Mouse (Mus musculus): ENCODE results near the gene Cd47. TPM values are rescaled to one million over a fixed set of nuclear protein-coding genes. Genes with fewer than 3 reads are reported as not detected.

The Cd47 gene
- polyA plus RNA-seq, 1 experiment from 2014 or later: 286 TPM

- Histone ChIP-seq H3K27ac (ENCODE audit: low read length) (no peak overlapping the region), H3K4me2 (ENCODE audit: low read depth, low read length) (no peak overlapping the region), H3K9ac (ENCODE audit: low read depth, low read length) (no peak overlapping the region), H3K36me3 (ENCODE audit: control insufficient read depth, insufficient read depth) (no peaks in the 10 kb centered on the region), H3K4me1 (ENCODE audit: control insufficient read depth, low read depth, low read length) (peaks cover 3% of the 10 kb centered on the region; the same call in 1 of the 2 replicates), H3K4me3 (ENCODE audit: low read depth, low read length) (no peak overlapping the region), H3K9me3 (replicated peaks; ENCODE audit: control insufficient read depth, low read length) (no peaks in the 10 kb centered on the region), H3K27me3 (ENCODE audit: control insufficient read depth, insufficient read depth, low read depth, low read length) (no peaks in the 10 kb centered on the region)
- no peak for ATAC-seq (ENCODE audit: low read depth)
- 81% methylated on average over 5 of the region's 5 CpGs for WGBS (ENCODE audit: insufficient replicate concordance)
These were observed 158.6 kb downstream of the Cd47 start for GRCm38 (mm10) chr16:49958900-49959436.

- 44% methylated on average over 3 of the region's 3 CpGs for WGBS (ENCODE audit: insufficient replicate concordance)
- Histone ChIP-seq H3K9me3 (replicated peaks; ENCODE audit: control insufficient read depth, low read length) (no peaks in the 10 kb centered on the region), H3K27ac (ENCODE audit: low read length) (no peak overlapping the region)
These were observed 162.0 kb downstream of the Cd47 start for GRCm38 (mm10) chr16:49962305-49962704.

GRCm38 (mm10) chr16:49964321-49964986, 164.1 kb downstream of the Cd47 start:
- no peaks in the 10 kb centered on the region for H3K9me3 ChIP-seq (replicated peaks; ENCODE audit: control insufficient read depth, low read length)
- no peak overlapping the region for H3K27ac ChIP-seq (ENCODE audit: low read length)
- WGBS (ENCODE audit: insufficient replicate concordance): 39% methylated on average over 7 of the region's 7 CpGs
- H3K36me3 ChIP-seq (ENCODE audit: control insufficient read depth, insufficient read depth): no peaks in the 10 kb centered on the region
- no peak overlapping the region for H3K4me3 ChIP-seq (ENCODE audit: low read depth, low read length)
- H3K4me1 ChIP-seq (ENCODE audit: control insufficient read depth, low read depth, low read length): peaks cover 9% of the 10 kb centered on the region
- no peak overlapping the region for H3K9ac ChIP-seq (ENCODE audit: low read depth, low read length)
- no peak overlapping the region for H3K4me2 ChIP-seq (ENCODE audit: low read depth, low read length)
- no peaks in the 10 kb centered on the region for H3K27me3 ChIP-seq (ENCODE audit: control insufficient read depth, insufficient read depth, low read depth, low read length)
- ATAC-seq (ENCODE audit: low read depth): no peak

More at GRCm38 (mm10) chr16:49962305-49962704, 162.0 kb downstream of the Cd47 start:
- Histone ChIP-seq H3K4me3 (ENCODE audit: low read depth, low read length) (no peak overlapping the region), H3K4me2 (ENCODE audit: low read depth, low read length) (no peak overlapping the region), H3K4me1 (ENCODE audit: control insufficient read depth, low read depth, low read length) (peaks cover 9% of the 10 kb centered on the region), H3K27me3 (ENCODE audit: control insufficient read depth, insufficient read depth, low read depth, low read length) (no peaks in the 10 kb centered on the region), H3K9ac (ENCODE audit: low read depth, low read length) (no peak overlapping the region), H3K36me3 (ENCODE audit: control insufficient read depth, insufficient read depth) (no peaks in the 10 kb centered on the region)
- no peak for ATAC-seq (ENCODE audit: low read depth)

Other genes starting within 250 kb of the Cd47 start
- gene Ift57, start 101.3 kb upstream of the Cd47 start, polyA plus RNA-seq (2015; fragmentation: Nextera tagmentation; extraction: Ambion mirVana): 2.7 and 2.8 TPM in 2 replicates